Mouse (Mus musculus): ENCODE results near the gene Ccnl1.

Gene Ccnl1

DNA sequence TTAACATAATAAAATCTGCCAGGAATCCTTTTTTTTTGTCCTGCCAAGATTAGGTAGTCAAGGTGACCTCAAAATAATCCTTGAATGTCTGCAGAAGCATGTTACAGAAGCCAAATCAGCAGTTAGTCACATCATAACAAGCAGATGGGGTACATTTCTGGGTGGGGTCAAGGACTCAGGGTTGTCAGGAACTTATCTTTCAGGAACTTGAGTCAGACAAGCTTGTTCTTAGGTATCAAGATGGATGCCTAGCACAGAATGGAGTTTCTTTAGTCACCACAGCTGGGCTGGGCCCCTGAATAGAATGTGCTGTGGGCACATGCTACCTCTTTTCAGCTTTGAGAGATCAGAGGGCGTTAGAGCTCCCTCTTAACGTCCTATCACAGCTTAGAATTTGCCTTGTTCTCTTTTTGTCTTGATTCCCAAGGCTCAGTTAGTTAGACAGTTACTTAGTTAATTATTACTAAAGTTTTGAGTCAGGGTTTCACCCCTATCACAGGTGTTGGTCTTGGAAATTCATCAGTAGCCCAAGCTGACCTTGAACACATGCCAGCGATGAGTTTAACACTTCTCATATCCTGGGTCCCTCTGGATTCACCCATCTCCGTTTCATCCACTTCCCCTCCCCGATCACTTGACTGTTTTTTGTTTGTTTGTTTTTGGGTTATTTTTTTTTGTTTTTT lies 32.9 kb downstream of the Ccnl1 start:
- DNase-seq, result no peak

DNA sequence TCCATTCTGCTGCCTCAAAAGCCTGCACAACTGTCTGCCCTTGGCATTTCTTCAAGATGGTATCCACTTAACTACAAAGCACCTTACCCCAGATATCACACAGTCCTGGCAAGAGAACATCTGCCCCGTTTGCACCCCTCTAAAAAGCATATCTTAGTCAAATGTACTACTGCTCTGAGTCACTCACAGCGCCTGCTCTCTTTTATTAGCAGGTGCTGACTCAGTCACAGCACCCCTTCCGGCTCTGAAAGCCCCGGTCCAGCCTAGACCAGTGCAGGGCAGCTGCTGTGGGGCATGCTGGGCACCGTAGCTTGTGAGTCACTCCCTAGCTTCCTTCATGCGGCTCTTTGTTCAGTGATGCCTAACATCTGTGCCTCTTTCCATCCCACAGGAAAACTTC lies 35.6 kb downstream of the Ccnl1 start:
- no peak for DNase-seq

DNA sequence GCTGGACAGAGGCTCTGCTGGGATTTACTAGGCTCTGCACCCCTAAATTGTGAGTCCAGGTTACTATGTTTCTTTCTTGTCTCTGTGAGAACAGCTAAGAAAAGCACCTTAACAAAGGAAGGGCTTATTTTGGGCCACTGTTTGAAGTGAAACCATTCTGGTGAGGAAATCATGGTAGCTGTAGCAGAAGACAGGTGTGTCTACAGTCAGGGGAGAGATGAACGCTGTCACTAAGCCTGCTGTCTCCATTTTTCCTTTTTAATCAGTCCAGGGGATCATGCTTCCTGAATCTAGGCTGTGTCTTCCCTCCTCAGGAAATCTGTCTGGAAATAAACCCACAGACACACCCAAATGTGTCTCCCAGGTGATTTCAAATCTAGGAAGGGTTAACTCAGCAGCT lies 36.4 kb downstream of the Ccnl1 start:
- no peak for DNase-seq

DNA sequence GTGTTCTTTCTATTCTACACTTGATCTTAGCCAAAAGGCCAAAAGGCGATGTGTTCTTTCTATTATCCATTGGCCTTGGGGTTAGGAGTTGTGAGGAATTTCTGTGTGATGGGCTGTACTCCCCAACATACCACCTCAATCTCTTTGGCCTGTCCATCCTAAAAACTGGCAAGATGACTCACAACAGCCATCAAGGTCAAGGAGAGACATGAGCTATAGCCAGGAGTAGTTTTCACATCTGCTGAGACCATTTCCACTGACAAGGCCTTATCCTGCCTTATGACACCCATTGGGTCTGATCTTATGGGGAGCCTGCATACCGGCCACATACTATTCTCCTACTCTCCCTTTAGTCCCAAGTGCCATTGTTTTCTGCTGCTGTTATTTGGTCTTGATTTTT lies 39.0 kb downstream of the Ccnl1 start:
- no peak for DNase-seq

DNA sequence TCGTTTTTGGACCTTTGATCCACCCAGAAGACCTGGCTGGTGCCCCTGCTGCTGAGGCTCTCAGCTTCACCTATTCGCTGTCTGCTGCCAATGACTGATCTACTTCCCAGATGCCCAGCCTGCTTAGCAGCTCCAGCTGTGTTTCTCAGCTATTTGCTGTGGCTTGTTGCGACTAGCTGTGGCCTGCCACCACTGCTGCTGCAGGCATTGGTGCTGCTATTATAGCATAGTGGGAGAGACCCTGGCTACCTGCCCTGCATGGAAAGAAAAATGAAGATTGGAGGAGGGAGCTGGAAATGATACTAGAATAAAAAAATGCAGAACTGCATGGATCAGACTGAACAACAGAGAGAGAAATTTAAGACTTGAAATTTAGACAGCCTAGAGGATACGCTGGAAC lies 45.1 kb downstream of the Ccnl1 start:
- no peak for DNase-seq

DNA sequence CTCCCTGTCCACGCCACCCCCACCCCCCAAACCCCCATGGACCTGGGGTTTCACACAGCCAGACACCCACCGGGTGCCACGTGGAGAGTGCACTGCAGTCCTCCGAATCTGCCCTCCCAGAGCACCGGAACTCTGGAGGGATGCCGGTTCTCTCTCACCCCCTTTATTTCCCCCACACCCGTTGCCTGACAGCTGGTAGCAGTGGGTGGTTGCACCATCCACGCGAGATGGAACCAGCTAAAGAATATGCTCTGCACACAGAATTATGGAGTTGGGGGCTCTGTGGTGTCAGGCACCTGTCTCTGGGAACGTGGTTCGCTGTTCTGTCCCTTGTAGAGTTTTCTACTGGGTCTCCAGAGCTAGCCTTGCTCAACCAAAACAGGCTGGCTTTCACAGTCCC lies 45.8 kb downstream of the Ccnl1 start:
- DNase-seq, result no peak

DNA sequence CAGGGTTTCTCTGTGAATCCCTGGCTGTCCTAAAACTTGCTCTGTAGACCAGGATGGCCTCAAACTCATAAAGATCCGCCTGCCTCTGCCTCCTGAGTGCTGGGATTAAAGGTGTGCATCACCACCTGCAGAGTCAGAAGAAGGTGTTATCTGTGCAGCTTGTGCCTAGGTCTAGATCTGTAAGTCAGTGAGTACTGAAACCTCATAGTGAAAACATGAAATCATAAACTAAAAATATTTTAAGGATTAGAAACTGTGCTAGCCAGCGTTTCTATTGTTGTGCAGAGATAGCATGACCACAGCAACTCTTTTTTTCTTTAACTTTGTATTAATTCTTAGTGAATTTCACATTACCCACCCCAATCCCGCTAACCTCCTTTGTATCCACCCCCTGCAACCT lies 46.8 kb downstream of the Ccnl1 start:
- no peak for DNase-seq

DNA sequence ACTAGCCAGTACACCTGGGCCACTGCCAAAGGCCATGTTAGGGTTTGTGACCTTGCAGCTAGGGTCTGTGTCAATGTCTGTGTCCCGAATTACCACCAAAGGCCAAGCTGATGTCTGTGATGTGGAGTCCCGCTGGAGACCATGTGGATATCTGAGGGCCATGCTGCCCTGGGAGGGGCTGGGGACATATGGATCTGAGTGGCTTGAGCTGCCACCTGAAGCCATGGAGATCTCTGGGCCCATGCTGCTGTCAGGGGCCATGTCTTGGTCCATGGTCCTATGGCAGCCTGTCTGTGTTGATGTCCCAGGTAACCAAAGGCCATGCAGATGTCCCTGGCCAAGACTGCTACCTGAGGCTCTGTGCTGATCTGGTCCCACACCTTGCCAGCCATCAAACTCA lies 48.6 kb downstream of the Ccnl1 start:
- DNase-seq, result no peak

DNA sequence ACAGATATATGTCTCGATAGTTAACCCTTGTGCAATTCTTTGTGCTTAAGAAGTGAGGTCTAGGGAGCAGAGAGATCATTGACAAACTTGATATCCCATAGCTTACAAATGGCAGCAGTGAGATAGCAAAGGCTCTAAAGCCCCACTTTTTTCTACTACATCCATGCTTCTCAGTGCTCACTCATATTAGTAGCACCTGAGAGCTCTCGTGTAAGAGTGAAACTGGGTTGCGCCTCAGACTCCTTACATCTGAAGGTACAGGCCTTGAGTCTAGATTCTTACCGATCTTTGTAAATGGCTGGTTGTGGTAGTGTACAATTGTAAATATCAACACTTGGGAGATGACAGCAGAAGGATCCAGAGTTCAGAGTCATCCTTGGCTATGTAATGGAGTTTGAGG lies 50.5 kb downstream of the Ccnl1 start:
- no peak for DNase-seq

DNA sequence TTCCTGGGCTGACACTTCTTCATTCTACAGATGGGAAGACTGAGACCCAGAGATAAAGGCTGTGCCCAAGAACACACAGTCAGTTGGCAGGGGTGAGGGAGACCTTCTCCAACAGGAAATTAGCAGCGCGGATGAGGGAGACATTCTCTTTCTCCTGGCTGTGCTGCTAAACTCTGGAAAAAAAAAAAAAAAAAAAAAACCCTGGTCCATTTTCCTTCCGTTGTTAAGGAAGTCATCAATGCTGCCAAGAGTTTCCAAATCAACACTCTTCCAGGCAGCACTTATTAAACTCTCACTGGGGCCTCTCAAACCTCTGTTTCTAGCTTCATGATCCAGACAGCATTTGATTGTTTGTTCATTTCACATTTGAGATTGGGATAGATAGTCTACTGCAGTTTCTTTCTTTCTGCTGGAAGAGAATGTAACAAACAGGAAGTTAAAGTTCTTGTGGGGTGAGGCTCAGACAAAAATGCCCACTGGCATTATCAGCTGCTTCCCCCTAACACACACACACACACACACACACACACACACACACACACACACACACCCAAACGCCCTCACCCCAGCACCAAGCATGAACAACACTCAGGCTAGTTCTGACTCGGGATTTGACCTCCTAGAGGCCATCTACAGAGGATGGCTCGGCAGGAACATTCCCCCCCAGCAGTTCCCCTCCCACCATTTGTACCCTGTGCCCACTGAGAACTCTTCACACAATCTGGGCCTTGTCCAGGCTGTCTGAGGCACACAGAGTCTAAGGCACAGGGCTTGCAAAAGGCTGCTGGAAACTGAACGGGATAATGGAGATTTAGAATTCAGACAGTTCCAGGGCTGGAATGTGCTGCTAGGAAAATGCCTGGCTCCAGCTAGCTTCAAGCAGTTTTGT lies 52.5 kb downstream of the Ccnl1 start:
- no peak for DNase-seq

DNA sequence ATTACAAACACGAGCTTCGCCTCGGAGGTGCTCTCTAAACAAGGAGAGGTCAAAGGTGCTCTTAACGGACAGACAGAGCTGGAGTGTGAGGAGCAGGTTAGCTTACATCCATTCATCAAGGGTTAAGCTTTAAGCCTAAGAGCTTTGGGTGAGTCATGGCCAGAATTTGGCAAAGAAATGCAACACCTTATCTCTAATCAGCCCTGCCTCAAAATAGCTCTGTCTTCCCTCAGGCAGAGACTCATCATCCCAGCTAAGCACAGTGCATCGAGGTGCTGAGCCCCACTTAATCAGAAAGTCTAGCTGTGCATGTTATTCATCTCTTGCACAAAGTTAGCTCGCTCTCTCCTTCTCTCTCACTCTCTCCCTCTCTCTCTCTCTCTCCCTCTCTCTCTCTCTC lies 53.3 kb downstream of the Ccnl1 start:
- DNase-seq, result no peak

DNA sequence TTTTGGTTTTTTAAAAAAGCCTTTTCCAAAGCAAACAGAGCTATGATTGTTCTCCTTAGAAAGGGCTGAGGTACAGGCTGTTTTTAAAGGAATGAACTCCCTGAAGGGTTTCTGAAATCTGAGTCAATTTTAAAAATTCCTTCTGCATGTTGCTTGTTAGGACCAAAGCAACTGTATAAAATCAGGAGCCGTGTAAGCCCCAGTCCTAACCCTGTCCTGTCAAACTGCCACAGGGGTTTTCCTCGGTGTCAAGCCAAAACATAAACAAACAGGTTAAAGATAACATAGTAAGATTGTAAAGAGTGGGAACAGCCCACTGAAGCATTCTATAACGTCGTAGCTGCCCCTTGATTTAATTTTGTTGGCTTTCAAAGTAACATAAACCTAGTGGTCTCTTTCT lies 53.9 kb downstream of the Ccnl1 start:
- no peak for DNase-seq

DNA sequence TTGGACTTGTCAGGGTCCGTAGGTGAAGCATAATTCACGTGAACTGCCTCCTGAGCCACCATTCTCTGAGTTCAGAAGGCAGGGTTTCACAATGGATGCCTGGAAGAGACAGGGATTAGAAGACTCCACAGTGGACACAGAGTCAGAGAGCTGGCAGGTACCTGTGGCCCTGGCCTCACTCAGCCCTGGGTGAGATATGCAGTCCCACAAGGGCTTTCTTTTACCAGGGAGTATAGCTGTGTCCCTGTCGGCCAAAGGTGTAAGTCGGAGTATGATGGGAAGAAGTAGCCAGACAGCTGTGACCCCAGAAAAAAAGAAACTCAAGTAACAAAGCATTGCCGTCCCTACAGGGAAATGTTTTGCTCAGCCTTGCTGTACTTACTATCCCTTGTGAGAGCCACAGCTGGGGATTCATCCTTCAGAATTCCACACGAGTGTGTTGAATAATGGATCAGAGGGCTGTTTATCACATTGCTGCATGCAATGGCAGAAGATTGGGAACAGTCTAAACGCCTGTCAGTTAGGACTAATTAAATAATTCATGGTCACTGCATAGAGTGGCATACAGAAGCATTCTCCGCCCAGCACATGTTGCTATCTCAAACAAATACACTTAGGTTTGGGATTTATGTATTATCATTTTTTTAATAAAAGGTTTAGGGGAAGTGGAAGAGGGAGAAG lies 59.3 kb downstream of the Ccnl1 start:
- no peak for DNase-seq

DNA sequence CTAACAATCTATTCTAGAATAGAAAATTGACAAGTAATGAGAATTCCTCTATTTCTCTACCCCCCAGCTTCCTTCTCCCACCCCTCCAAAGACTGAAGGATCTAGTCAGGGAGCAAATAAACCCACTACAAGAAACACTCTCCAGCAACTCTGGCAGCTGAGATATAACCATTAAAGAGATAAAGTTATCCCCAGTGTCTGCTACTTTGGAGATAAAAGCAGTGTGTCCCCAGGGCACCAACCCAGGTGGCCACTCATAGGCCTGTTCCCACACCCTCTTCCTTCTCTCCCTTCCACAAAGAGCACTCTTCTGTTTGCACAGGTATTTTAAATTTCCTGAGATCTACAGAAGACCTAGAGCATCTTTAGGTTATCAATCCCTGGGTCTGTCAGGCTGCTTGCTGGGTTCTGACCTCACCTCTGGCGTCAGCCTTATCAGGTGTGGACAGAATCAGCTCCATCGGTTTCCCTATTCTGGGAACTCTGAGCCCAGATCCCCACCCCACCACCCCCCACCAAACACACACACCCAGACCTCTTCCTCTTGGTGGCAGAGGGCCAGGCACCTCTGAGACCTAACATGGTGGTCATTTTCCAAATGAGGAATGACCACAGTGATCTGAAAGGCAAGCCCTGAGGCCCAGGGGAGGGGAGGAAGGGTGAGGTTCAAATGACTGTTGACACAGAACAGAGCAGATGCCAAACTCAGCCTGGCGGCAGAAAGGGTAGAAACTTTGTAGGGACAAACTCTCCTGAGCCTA lies 60.6 kb downstream of the Ccnl1 start:
- no peak for DNase-seq

Data from spleen, adult 18-20 months (tissue).